Mouse (Mus musculus): ENCODE measurements around the gene Rag1.

DNA sequence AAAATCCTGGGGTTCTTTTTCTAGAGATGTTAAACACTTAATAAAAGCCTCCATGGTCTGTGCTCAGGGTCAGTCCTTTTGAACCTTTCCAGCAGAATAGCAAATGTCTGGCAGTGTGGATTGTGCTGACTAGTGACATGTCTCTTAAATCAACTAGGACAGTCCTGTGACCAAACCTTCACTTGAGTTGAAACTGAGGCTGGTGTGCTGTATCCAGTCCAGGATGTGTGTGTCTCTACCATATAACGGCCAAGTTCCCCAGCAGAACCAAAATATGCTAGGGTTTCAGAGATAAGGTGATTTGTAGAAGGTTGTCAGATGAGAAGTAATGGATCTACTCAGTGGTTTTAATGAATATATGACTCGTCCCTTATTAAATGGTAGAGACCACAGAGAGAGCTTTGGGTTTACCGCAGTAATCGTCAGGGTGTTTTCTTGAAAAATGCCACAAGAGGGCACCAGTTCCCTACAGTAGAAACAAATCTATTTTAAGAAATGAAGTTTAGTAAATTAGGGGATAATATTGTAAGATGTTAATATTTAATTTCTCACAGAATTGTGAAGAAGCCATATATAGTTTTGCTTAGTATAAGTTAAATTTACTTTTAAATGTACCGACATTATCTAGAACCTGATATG, 44.4 kb upstream of the Rag1 start:
- TF ChIP-seq CTCF (IDR thresholded peaks at IDR 0.05; ENCODE audit: low read depth, low read length) (no peak), GATA1 (IDR thresholded peaks at IDR 0.05; ENCODE audit: borderline replicate concordance, low read length) (no peak), TAL1 (conservative IDR thresholded peaks at IDR 0.05; ENCODE audit: low read depth, low read length) (no peak)

Data from G1E (cell line).